Mouse (Mus musculus): ENCODE measurements around the gene Vmn2r90. TPM values are rescaled to one million over a fixed set of nuclear protein-coding genes. Genes with fewer than 3 reads are reported as not detected.
"Not testable (repeated sequence)": the region's sequence is repeated elsewhere in the genome, so short reads cannot be mapped to it uniquely, and the experiment has no call there.

Gene Vmn2r90
- polyA plus RNA-seq (2015; fragmentation: Nextera tagmentation; extraction: Ambion mirVana) = not detected in 2 replicates

DNA sequence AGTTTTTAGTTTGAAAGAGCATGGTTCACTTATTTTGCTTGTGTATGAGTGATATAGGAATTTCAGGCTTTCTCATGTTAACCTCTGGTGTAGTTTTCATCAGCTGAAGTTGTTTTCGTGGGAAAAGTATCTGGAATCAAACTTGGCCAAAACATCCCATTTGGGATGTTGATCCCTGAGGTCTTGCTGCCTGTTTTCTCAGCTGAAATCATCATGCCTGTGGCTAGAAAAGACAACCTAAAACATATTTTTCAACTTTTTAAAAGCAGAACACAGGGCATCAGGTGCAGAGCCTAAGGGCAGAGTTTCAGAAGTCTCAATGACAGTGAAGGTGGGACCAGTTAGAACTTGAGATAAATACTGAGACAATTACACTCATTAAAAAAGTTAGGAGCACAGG is at the start of gene Vmn2r90:
Vmn2r90 (plus strand) TSS at position 301 of the 400 bp plus-strand sequence.
- no peak within 1 kb of the TSS for H3K9ac ChIP-seq (replicated peaks)
- ATAC-seq (replicated peaks) = no peak
- WGBS = 66% methylated on average over 1 of the region's 1 CpGs
- no peak within 1 kb of the TSS for H3K27ac ChIP-seq (replicated peaks)
- no peaks in the 10 kb centered on the region for H3K36me3 ChIP-seq
- no peaks in the 10 kb centered on the region for H3K9me3 ChIP-seq
- no peaks in the 10 kb centered on the region for H3K27me3 ChIP-seq
- H3K4me1 ChIP-seq = no peaks in the 10 kb centered on the region
- H3K4me3 ChIP-seq = no peak within 1 kb of the TSS
- H3K4me2 ChIP-seq (replicated peaks) = no peak within 1 kb of the TSS

DNA sequence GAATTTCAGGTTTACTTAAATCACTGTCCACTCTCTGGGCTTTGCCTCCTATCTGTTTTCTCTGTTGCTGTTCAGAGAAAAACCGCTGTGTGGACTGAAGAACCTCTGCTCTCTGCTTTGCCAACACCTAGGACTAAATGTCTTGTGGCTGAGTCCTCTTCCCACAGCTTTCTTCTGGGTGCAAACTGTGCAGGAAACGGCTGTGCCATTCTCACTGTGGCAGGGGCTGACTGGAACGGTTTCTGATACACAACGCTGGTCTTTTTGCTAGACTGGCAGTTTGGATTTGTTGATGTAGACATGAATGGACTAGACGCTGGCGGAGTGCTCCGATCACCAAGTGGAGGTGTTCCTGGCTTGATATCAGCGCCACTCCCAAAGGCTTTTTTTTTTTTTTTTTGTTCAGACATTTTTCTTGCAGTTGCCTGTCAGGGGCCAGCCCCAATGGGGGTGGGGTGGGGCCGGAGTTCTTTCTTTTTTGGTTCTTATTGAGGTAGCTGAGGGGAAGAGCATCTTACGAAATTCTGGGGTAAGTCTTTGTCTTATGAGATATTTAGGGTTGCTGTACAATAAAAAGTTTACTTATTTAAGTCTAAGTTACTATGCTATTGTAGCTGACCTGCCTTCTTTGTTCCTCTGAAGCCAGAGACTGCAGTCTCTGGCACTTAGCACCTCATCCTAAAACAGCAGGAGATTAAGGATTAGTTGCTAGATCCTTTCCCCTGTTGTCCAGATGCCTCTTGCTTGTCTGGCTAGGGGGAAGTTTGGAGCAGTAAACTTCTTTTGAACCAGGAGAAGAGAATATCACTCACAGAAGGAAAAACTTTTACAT is 48.3 kb upstream of the Vmn2r90 start:
- 0 out of 2 replicates have a peak, but pooled peaks have one; percentile 19 for ATAC-seq (replicated peaks)
- 13% methylated on average over 10 of the region's 10 CpGs for WGBS
- Histone ChIP-seq H3K9ac (replicated peaks) (no peak overlapping the region), H3K9me3 (no peaks in the 10 kb centered on the region), H3K36me3 (no peaks in the 10 kb centered on the region), H3K4me1 (peaks cover 7% of the 10 kb centered on the region), H3K4me2 (replicated peaks) (0 out of 2 replicates have a peak overlapping the region, but pooled peaks have one; percentile 2), H3K4me3 (no peak overlapping the region), H3K27me3 (no peaks in the 10 kb centered on the region), H3K27ac (replicated peaks) (no peak overlapping the region)

DNA sequence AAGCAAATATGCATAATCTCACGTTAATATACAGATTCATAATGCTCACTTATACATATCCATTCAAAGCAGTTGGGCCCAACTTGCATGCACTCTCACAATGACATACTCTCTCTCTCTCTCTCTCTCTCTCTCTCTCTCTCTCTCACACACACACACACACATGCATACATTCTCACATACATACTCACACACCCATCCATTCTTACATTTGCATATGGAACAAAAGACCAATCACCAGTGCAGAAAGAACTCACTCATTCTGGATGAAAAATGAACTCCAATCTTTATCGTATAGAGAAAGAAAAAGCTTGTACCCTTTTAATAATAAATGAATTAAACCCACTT is 47.7 kb upstream of the Vmn2r90 start:
- Histone ChIP-seq H3K9ac (replicated peaks) (no peak overlapping the region), H3K9me3 (no peaks in the 10 kb centered on the region), H3K36me3 (no peaks in the 10 kb centered on the region), H3K27ac (replicated peaks) (no peak overlapping the region), H3K4me1 (peaks cover 7% of the 10 kb centered on the region), H3K27me3 (no peaks in the 10 kb centered on the region), H3K4me2 (replicated peaks) (no peak overlapping the region), H3K4me3 (no peak overlapping the region)
- no peak for ATAC-seq (replicated peaks)
- WGBS = 15% methylated on average over 2 of the region's 2 CpGs

DNA sequence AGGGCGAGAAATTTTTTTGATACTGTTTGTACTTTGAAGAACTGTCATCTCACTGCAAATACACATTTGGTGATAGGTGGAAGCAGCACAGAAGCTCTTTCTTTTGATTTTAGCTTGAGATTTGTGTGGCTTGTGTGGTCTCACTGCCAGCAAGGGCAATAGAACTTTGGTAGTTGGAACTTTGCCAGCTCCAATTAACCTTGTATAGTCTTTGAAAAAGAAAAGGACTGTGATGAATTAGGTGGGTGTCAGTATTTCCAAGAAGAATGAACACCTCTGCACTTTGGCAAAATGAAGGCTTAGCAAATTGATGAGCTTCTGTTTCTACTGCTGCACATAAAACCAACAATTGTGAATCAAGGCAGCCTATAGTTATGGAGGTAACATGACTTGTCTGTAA is 24.8 kb upstream of the Vmn2r90 start:
- no peaks in the 10 kb centered on the region for H3K4me1 ChIP-seq
- no peak for ATAC-seq (replicated peaks)
- no peak overlapping the region for H3K27ac ChIP-seq (replicated peaks)
- H3K36me3 ChIP-seq = no peaks in the 10 kb centered on the region
- WGBS = 67% methylated on average over 1 of the region's 1 CpGs
- no peaks in the 10 kb centered on the region for H3K9me3 ChIP-seq
- no peaks in the 10 kb centered on the region for H3K27me3 ChIP-seq
- no peak overlapping the region for H3K4me2 ChIP-seq (replicated peaks)
- H3K4me3 ChIP-seq = no peak overlapping the region
- H3K9ac ChIP-seq (replicated peaks) = no peak overlapping the region

DNA sequence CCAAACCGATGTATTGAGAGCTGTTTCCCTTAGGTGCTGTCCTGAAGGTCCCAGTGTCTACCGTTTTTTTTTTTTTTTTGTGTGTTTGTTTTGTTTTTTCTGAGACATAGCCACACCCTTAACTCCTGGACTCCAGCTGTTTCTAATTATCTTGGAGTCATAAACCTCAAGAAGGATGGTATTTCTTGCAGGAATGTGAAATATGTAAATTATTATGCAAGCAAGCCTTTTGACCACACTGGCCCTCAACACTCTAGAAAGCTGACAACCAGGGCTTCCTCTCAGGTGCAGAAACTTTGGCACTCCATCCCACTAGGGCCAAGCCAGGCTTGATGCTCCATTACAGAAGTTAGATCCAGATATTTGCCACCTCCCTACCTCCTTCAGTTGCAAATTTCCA is 12.9 kb upstream of the Vmn2r90 start:
- no peak overlapping the region for H3K4me2 ChIP-seq (replicated peaks)
- no peaks in the 10 kb centered on the region for H3K9me3 ChIP-seq
- no peaks in the 10 kb centered on the region for H3K27me3 ChIP-seq
- WGBS = 72% methylated on average over 2 of the region's 2 CpGs
- no peaks in the 10 kb centered on the region for H3K4me1 ChIP-seq
- no peak for ATAC-seq (replicated peaks)
- no peaks in the 10 kb centered on the region for H3K36me3 ChIP-seq
- no peak overlapping the region for H3K4me3 ChIP-seq
- no peak overlapping the region for H3K9ac ChIP-seq (replicated peaks)
- H3K27ac ChIP-seq (replicated peaks) = no peak overlapping the region

DNA sequence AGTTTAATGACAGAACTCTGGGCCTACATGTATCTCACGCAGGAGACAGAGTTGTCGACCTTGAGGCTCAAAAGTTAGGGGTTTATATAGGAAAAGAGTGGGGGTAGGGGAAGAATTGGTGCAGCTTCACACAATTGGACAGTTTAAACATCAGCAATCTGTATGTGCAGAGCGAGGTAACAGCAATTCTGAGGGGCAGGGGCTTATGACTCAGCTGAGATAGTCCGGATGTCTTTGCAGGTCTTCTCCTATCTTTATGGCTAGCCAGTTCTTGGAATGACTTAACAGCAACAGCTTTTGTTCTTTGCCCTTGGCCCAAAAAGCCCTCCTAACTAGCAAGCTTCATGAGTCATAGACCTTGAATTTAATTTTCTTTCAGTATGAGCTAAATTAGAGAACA is 28.8 kb downstream of the Vmn2r90 start:
- not testable (repeated sequence) for H3K27me3 ChIP-seq; H3K9ac ChIP-seq (replicated peaks); H3K4me2 ChIP-seq (replicated peaks); H3K4me1 ChIP-seq; H3K36me3 ChIP-seq; H3K4me3 ChIP-seq; ATAC-seq (replicated peaks); H3K27ac ChIP-seq (replicated peaks); H3K9me3 ChIP-seq
- 80% methylated on average over 4 of the region's 4 CpGs for WGBS

DNA sequence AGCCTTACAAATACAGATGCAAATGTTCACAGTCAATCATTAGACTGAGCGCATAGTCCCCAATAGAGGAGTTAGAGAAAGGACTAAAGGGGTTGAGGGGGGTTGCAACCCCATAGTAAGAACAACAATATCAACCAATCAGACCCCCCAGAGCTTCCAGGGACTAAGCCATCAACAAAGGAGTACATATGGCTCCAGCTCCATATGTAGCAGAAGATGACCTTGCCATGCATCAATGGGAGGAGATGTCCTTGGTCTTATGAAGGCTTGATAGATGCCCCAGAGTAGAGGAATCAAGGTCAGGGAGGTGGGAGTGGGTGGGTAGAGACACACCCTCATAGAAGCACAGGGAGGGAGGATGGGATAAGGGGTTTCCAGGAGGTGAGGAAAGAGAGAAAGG is 35.1 kb downstream of the Vmn2r90 start:
- Histone ChIP-seq H3K36me3 (no peaks in the 10 kb centered on the region), H3K9me3 (peaks cover 4% of the 10 kb centered on the region; the same call in 1 of the 2 replicates), H3K27ac (replicated peaks) (no peak overlapping the region), H3K4me3 (no peak overlapping the region), H3K9ac (replicated peaks) (no peak overlapping the region), H3K4me1 (no peaks in the 10 kb centered on the region), H3K4me2 (replicated peaks) (no peak overlapping the region), H3K27me3 (no peaks in the 10 kb centered on the region)
- no peak for ATAC-seq (replicated peaks)
- WGBS = 86% methylated on average over 1 of the region's 1 CpGs

DNA sequence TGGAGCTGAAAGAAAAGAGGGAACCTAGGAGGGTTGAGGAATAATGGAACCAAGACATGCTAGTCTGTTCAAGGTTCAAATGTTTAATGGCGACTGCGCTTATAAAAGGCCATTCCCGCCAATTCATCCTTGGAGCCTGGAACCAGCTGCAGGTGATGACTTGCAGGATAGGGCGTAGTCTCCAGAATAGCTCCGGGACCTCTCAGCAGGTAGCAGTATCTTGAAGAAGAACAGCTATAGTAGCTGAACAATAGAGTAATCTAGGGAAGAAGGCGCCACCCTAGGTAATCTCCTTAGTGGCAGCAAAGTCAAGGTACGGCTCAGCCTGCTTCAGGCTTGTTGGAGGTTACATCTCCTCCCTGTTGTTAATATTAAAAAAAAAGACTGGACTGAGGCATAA is 35.8 kb downstream of the Vmn2r90 start:
- H3K4me2 ChIP-seq (replicated peaks) = not testable (repeated sequence)

DNA sequence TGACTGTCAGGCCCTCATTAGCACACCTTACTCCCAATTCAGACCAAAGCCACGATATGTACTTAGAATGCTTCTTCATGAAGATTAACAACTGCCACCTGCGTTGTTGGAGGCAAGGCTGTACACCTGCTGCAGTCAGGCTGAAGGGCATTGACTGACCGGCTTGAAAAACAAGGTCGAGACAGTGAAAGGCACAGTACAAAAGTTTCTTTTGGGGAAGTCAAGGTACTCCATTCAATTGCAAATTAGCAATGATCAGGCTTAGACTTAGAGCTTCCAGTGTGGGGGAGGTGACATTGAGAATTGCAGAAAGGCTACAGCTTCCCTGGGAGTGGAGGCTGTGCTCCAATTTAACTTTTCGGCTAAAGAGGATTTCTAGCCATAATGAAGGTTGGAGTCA is 36.4 kb downstream of the Vmn2r90 start:
- ATAC-seq (replicated peaks) = not testable (repeated sequence)

More for the DNA sequence above, 35.8 kb downstream of the Vmn2r90 start:
- H3K27ac ChIP-seq (replicated peaks); H3K36me3 ChIP-seq; H3K27me3 ChIP-seq; H3K4me3 ChIP-seq; H3K4me1 ChIP-seq; ATAC-seq (replicated peaks); H3K9ac ChIP-seq (replicated peaks); H3K9me3 ChIP-seq: not testable (repeated sequence)
- 93% methylated on average over 7 of the region's 7 CpGs for WGBS

DNA sequence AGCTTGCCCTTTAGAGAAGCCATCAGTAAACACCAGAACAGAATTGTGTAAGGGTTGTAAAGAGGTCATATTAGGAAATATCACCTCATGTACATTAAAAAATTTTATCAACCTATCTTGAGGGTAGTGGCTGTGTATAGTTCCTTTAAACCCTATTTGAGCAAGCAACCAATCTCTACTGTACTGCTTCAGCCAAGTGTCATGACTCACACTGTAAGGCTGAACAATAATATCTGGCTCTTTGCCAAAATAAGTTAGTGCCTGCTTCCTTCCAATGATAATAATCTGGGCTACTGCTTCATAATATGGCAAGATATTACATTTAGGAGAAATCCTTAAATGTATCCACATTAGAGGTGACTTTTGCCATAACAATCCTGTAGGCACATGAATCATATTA is 38.0 kb downstream of the Vmn2r90 start:
- H3K9ac ChIP-seq (replicated peaks); H3K27me3 ChIP-seq; H3K9me3 ChIP-seq; H3K36me3 ChIP-seq; H3K4me1 ChIP-seq; H3K4me2 ChIP-seq (replicated peaks); H3K27ac ChIP-seq (replicated peaks); H3K4me3 ChIP-seq; ATAC-seq (replicated peaks): not testable (repeated sequence)

More for the DNA sequence above, 36.4 kb downstream of the Vmn2r90 start:
- not testable (repeated sequence) for H3K4me2 ChIP-seq (replicated peaks); H3K9me3 ChIP-seq; H3K27ac ChIP-seq (replicated peaks); H3K27me3 ChIP-seq; H3K36me3 ChIP-seq; H3K4me1 ChIP-seq; H3K4me3 ChIP-seq; H3K9ac ChIP-seq (replicated peaks)
- 82% methylated on average over 5 of the region's 5 CpGs for WGBS

DNA sequence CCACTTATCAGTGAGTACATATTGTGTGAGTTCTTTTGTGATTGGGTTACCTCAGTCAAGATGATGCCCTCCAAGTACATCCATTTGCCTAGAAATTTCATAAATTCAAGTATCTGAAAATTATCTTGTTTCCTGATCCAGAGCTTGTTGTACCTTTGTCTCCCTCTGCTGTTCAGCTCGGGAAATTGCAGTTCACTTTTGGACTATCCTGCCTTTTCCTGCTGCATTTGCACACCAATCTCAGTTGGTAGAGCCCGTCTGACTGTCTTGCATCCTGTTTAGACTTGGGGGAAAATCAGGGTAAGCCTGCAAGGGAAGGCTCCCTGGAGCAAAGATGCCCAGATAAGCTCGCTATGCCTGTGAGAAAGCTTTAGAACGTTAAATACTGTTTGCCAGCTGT is 45.8 kb downstream of the Vmn2r90 start:
- H3K27ac ChIP-seq (replicated peaks); H3K4me2 ChIP-seq (replicated peaks); H3K27me3 ChIP-seq; H3K9me3 ChIP-seq; H3K36me3 ChIP-seq; H3K4me1 ChIP-seq; ATAC-seq (replicated peaks); H3K4me3 ChIP-seq; H3K9ac ChIP-seq (replicated peaks): not testable (repeated sequence)
- WGBS = 11% methylated on average over 4 of the region's 4 CpGs

DNA sequence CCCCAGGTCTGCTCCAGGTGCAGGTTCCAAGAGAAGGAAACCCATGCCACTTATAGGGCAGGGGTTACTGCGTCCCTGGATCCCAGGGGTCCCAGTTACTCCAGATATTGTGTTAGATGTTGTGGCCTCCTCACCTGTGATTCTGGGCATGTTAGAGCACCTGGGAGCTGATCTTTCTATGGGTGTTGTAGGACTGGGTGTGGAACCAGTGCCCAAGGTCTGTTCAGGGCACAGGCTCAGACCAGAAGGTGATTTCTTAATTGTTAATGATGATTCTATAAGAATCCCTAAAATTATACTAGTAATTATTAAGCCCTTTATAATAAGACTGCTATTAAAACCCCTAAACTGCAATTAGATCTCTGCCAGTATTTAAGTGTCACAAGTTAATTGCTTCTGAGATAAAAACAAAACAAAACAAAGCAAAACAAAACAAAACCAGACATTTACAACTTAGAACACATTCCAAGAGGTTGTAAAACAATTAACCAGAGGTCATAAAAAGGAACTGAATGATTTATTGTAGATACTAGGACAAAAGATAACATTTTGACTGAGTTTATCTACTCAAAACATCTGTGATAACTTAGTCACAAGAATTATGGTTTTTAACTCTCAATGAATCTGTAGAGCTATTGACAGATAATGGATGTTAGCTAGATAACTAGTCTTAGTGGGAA is 59.2 kb downstream of the Vmn2r90 start:
- H3K9ac ChIP-seq (replicated peaks) = no peak overlapping the region
- H3K4me1 ChIP-seq = no peaks in the 10 kb centered on the region
- ATAC-seq (replicated peaks) = no peak
- H3K36me3 ChIP-seq = no peaks in the 10 kb centered on the region
- no peak overlapping the region for H3K4me2 ChIP-seq (replicated peaks)
- 88% methylated on average over 1 of the region's 1 CpGs for WGBS
- no peak overlapping the region for H3K4me3 ChIP-seq
- H3K27ac ChIP-seq (replicated peaks) = no peak overlapping the region
- H3K27me3 ChIP-seq = peaks cover 2% of the 10 kb centered on the region; the same call in 1 of the 2 replicates
- H3K9me3 ChIP-seq = no peaks in the 10 kb centered on the region
